Mouse (Mus musculus): ENCODE results near the gene Zhx3. TPM values are rescaled to one million over a fixed set of nuclear protein-coding genes. Genes with fewer than 3 reads are reported as not detected.

Gene Zhx3
- polyA plus RNA-seq, 1 experiment: 0.04 TPM

DNA sequence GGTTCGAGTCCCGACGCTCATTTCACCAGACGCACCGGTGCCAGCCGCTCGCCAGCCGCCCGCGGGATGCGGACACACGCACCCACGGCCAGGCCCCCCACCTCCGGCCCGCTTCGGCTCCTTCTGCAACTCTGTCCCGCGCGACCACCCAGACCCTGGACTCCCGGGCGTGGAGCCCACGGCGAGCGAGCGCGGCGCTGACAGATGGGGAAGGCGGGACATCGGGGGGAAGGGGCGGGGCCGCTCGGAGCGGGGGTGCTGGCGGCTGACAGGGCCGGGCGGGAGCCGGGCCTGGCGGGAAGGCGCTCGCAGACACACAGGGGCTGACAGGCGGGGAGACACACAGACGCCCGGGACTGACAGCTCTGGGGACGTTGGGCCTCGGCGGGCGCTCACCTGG is 403 bp downstream of the Zhx3 start:
- Histone ChIP-seq H3K27me3 (ENCODE audit: control insufficient read depth) (no peaks in the 10 kb centered on the region), H3K9me3 (ENCODE audit: control insufficient read depth, low read length) (peaks cover 4% of the 10 kb centered on the region), H3K4me3 (replicated peaks) (peak overlapping the region; percentile 80), H3K4me1 (ENCODE audit: control insufficient read depth) (peaks cover 20% of the 10 kb centered on the region), H3K36me3 (ENCODE audit: control insufficient read depth) (no peaks in the 10 kb centered on the region)
- TF ChIP-seq GATA1 (IDR thresholded peaks at IDR 0.05; ENCODE audit: low read length): no peak

- Histone ChIP-seq H3K4me3 (replicated peaks) (no peak overlapping the region), H3K27me3 (ENCODE audit: control insufficient read depth) (no peaks in the 10 kb centered on the region), H3K36me3 (ENCODE audit: control insufficient read depth) (no peaks in the 10 kb centered on the region), H3K4me1 (ENCODE audit: control insufficient read depth) (peaks cover 20% of the 10 kb centered on the region), H3K9me3 (ENCODE audit: control insufficient read depth, low read length) (peaks cover 4% of the 10 kb centered on the region)
- TF ChIP-seq TAL1 (IDR thresholded peaks at IDR 0.05; ENCODE audit: low read length) (no peak), GATA1 (IDR thresholded peaks at IDR 0.05; ENCODE audit: low read length) (no peak)
These were observed 1.5 kb downstream of the Zhx3 start for GRCm38 (mm10) chr2:160871310-160871709.

- no peaks in the 10 kb centered on the region for H3K9me3 ChIP-seq (ENCODE audit: control insufficient read depth, low read length)
These were observed 3.4 kb downstream of the Zhx3 start for GRCm38 (mm10) chr2:160869446-160869845.

DNA sequence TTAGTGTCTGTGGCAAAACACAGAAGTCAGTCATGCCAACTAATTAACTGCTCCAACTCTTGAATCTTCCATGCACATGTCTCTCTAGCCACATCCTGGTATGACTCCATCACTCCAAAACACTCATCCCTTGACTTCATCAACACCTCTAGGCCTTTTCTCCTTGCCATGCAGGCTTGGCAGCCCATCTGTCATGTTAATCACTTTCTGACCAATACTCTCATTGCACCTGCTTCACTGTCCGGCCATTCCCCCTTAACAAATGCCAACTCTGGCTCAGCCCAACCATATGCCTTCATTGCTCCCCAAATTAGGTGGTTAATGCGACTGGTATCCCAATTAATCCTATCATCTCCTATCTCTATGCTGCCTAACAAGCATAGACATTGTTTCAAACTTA is 7.5 kb downstream of the Zhx3 start:
- Histone ChIP-seq H3K4me1 (ENCODE audit: control insufficient read depth) (no peaks in the 10 kb centered on the region), H3K4me3 (replicated peaks) (no peak overlapping the region), H3K9me3 (ENCODE audit: control insufficient read depth, low read length) (no peaks in the 10 kb centered on the region), H3K27me3 (ENCODE audit: control insufficient read depth) (no peaks in the 10 kb centered on the region), H3K36me3 (ENCODE audit: control insufficient read depth) (no peaks in the 10 kb centered on the region)
- no peak for TF ChIP-seq TAL1 (IDR thresholded peaks at IDR 0.05; ENCODE audit: low read length)
- no peak for TF ChIP-seq GATA1 (IDR thresholded peaks at IDR 0.05; ENCODE audit: low read length)

More at GRCm38 (mm10) chr2:160869446-160869845, 3.4 kb downstream of the Zhx3 start:
- no peak overlapping the region for H3K4me3 ChIP-seq (replicated peaks)
- H3K4me1 ChIP-seq (ENCODE audit: control insufficient read depth): peaks cover 20% of the 10 kb centered on the region
- no peaks in the 10 kb centered on the region for H3K27me3 ChIP-seq (ENCODE audit: control insufficient read depth)
- no peaks in the 10 kb centered on the region for H3K36me3 ChIP-seq (ENCODE audit: control insufficient read depth)
- TF ChIP-seq TAL1 (IDR thresholded peaks at IDR 0.05; ENCODE audit: low read length): no peak

DNA sequence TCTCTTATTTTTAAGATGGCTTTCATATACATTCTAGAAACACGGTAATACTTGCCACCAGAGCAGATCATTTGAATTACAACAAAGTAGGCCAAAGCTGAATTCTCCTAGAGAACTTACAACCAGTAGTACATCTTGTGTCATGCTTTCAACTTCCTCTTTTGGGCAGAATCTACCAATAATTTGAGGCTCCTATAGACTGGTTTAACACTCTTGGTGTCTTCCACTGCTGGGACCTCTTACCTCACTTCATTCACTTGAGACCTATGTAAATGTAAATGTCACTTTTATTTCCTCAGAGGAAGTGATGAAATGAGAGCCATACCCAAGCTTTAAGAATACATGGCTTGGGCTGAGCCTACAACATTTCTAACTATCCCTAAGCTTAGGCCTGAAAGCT is 8.7 kb downstream of the Zhx3 start:
- H3K4me3 ChIP-seq (replicated peaks): no peak overlapping the region
- TF ChIP-seq TAL1 (IDR thresholded peaks at IDR 0.05; ENCODE audit: low read length): no peak
- H3K27me3 ChIP-seq (ENCODE audit: control insufficient read depth): no peaks in the 10 kb centered on the region
- H3K4me1 ChIP-seq (ENCODE audit: control insufficient read depth): no peaks in the 10 kb centered on the region
- H3K36me3 ChIP-seq (ENCODE audit: control insufficient read depth): no peaks in the 10 kb centered on the region
- no peaks in the 10 kb centered on the region for H3K9me3 ChIP-seq (ENCODE audit: control insufficient read depth, low read length)

DNA sequence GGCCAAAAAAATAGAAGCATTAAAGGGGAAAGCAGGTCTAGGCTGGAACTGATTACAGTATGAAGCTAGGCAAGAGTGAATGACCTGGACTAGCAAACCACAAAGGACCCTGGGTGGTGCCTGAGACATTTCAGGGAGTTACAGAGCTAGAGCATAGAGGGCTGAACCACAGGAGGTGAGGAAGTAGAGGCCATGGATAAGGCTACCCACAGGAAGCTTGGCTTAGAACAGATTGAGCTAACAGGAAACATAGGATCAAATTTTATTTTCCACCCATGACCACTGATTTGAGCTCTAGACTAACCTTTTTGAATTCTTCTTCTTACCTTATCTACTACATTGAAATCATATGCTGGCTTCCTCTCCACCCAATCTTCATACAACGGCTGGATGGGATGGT is 12.4 kb downstream of the Zhx3 start:
- no peaks in the 10 kb centered on the region for H3K36me3 ChIP-seq (ENCODE audit: control insufficient read depth)
- no peak overlapping the region for H3K4me3 ChIP-seq (replicated peaks)
- peaks cover 2% of the 10 kb centered on the region; the same call in 1 of the 2 replicates for H3K9me3 ChIP-seq (ENCODE audit: control insufficient read depth, low read length)
- H3K4me1 ChIP-seq (ENCODE audit: control insufficient read depth): no peaks in the 10 kb centered on the region
- no peaks in the 10 kb centered on the region for H3K27me3 ChIP-seq (ENCODE audit: control insufficient read depth)
- TF ChIP-seq GATA1 (IDR thresholded peaks at IDR 0.05; ENCODE audit: low read length) (no peak), TAL1 (IDR thresholded peaks at IDR 0.05; ENCODE audit: low read length) (no peak)

DNA sequence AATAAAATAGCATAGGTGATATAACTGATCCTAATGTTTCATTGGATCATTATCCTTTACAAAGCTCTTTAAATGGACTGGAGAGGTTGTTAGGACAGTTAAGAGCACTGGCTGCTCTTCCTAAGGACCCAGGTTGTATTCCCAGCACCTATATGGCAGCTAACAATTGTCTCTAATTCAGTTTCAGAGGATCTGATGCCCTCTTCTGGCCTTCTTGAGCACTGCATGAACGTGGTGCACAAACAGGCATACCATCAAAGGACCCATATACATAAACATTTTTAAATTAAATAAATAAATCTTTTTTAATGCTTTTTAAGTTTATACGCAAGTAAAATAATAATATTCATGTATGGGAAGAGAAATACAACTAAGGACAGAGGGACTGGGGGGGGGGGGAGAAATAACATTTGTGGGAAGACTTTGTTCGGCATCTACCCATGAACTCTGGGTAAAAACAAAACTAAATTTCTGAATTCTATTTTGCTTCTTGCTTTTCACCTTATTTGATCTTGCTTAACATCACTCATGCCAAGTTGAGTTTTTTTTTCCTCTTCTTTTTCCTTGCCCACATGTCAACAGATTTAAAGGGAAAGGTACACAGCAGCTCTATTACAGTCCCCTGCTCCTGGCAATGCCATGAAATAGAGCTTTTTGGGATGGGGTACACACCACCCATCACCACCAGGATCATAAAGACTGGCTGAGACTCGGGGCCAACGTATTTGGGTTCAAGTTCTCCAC is 16.3 kb downstream of the Zhx3 start:
- H3K9me3 ChIP-seq (ENCODE audit: control insufficient read depth, low read length): peaks cover 2% of the 10 kb centered on the region; the same call in 1 of the 2 replicates

GRCm38 (mm10) chr2:160854687-160855086 is 18.1 kb downstream of the Zhx3 start:
- H3K4me1 ChIP-seq (ENCODE audit: control insufficient read depth): no peaks in the 10 kb centered on the region
- peaks cover 2% of the 10 kb centered on the region; the same call in 1 of the 2 replicates for H3K9me3 ChIP-seq (ENCODE audit: control insufficient read depth, low read length)
- no peaks in the 10 kb centered on the region for H3K27me3 ChIP-seq (ENCODE audit: control insufficient read depth)
- no peaks in the 10 kb centered on the region for H3K36me3 ChIP-seq (ENCODE audit: control insufficient read depth)
- no peak for TF ChIP-seq TAL1 (IDR thresholded peaks at IDR 0.05; ENCODE audit: low read length)
- no peak for TF ChIP-seq GATA1 (IDR thresholded peaks at IDR 0.05; ENCODE audit: low read length)
- H3K4me3 ChIP-seq (replicated peaks): no peak overlapping the region

More for the DNA sequence above, 16.3 kb downstream of the Zhx3 start:
- H3K36me3 ChIP-seq (ENCODE audit: control insufficient read depth): no peaks in the 10 kb centered on the region
- no peaks in the 10 kb centered on the region for H3K27me3 ChIP-seq (ENCODE audit: control insufficient read depth)
- H3K4me3 ChIP-seq (replicated peaks): no peak overlapping the region
- H3K4me1 ChIP-seq (ENCODE audit: control insufficient read depth): no peaks in the 10 kb centered on the region
- TF ChIP-seq GATA1 (IDR thresholded peaks at IDR 0.05; ENCODE audit: low read length): no peak

GRCm38 (mm10) chr2:160850360-160850759 is 22.4 kb downstream of the Zhx3 start:
- Histone ChIP-seq H3K4me3 (replicated peaks) (no peak overlapping the region), H3K4me1 (ENCODE audit: control insufficient read depth) (no peaks in the 10 kb centered on the region), H3K27me3 (ENCODE audit: control insufficient read depth) (no peaks in the 10 kb centered on the region), H3K36me3 (ENCODE audit: control insufficient read depth) (no peaks in the 10 kb centered on the region), H3K9me3 (ENCODE audit: control insufficient read depth, low read length) (no peaks in the 10 kb centered on the region)
- no peak for TF ChIP-seq TAL1 (IDR thresholded peaks at IDR 0.05; ENCODE audit: low read length)
- no peak for TF ChIP-seq GATA1 (IDR thresholded peaks at IDR 0.05; ENCODE audit: low read length)
